Mouse (Mus musculus): ENCODE data around the gene Srcin1. TPM values are rescaled to one million over a fixed set of nuclear protein-coding genes. Genes with fewer than 3 reads are reported as not detected.
A peak's percentile ranks its signal among the peaks of the same experiment; 100 is the strongest.

The Srcin1 gene
- polyA plus RNA-seq, 1 experiment from 2014 or later = 0.64 TPM

- Histone ChIP-seq H3K9ac (replicated peaks; ENCODE audit: low read depth, low read length) (no peak overlapping the region), H3K36me3 (ENCODE audit: control insufficient read depth, insufficient read depth, low read length) (peaks cover 73% of the 10 kb centered on the region), H3K27ac (ENCODE audit: low read length) (no peak overlapping the region), H3K4me3 (ENCODE audit: low read depth, low read length) (no peak overlapping the region), H3K27me3 (ENCODE audit: control insufficient read depth, insufficient read depth, low read length) (no peaks in the 10 kb centered on the region), H3K4me2 (replicated peaks; ENCODE audit: low read depth, low read length) (no peak overlapping the region), H3K4me1 (ENCODE audit: control insufficient read depth, insufficient read depth, low read length) (no peaks in the 10 kb centered on the region), H3K9me3 (ENCODE audit: control insufficient read depth, low read depth, low read length) (no peaks in the 10 kb centered on the region)
- no peak for ATAC-seq (ENCODE audit: insufficient number of reproducible peaks, insufficient read depth, low FRiP score, low read depth)
- 90% methylated on average over 6 of the region's 6 CpGs for WGBS
Observed at GRCm38 (mm10) chr11:97462538-97462937, 113.4 kb downstream of the Srcin1 start.

GRCm38 (mm10) chr11:97461307-97461820 lies 114.6 kb downstream of the Srcin1 start:
- H3K27ac ChIP-seq (ENCODE audit: low read length) = no peak overlapping the region
- WGBS = 87% methylated on average over 3 of the region's 3 CpGs
- no peaks in the 10 kb centered on the region for H3K4me1 ChIP-seq (ENCODE audit: control insufficient read depth, insufficient read depth, low read length)
- H3K4me2 ChIP-seq (replicated peaks; ENCODE audit: low read depth, low read length) = no peak overlapping the region
- H3K4me3 ChIP-seq (ENCODE audit: low read depth, low read length) = no peak overlapping the region
- H3K9me3 ChIP-seq (ENCODE audit: control insufficient read depth, low read depth, low read length) = no peaks in the 10 kb centered on the region
- peak; percentile 25; the same call in 1 of the 2 replicates for ATAC-seq (ENCODE audit: insufficient number of reproducible peaks, insufficient read depth, low FRiP score, low read depth)
- no peak overlapping the region for H3K9ac ChIP-seq (replicated peaks; ENCODE audit: low read depth, low read length)
- H3K36me3 ChIP-seq (ENCODE audit: control insufficient read depth, insufficient read depth, low read length) = peaks cover 75% of the 10 kb centered on the region
- no peaks in the 10 kb centered on the region for H3K27me3 ChIP-seq (ENCODE audit: control insufficient read depth, insufficient read depth, low read length)

Other genes starting within 250 kb of the Srcin1 start
- gene Gpr179, start 224.1 kb downstream of the Srcin1 start, polyA plus RNA-seq (2014; fragmentation: Nextera tagmentation; extraction: Ambion mirVana) = 0.16 and 0.24 TPM in 2 replicates
- gene Socs7, start 213.6 kb downstream of the Srcin1 start, polyA plus RNA-seq (2014; fragmentation: Nextera tagmentation; extraction: Ambion mirVana) = 2.8 and 3.0 TPM in 2 replicates
- 6.4 and 6.5 TPM in 2 replicates for gene Arhgap23, start 160.7 kb downstream of the Srcin1 start, polyA plus RNA-seq (2014; fragmentation: Nextera tagmentation; extraction: Ambion mirVana)
- gene 4933428G20Rik, start 75.8 kb downstream of the Srcin1 start, polyA plus RNA-seq (2014; fragmentation: Nextera tagmentation; extraction: Ambion mirVana) = 0.35 TPM in 1 of 2 replicates, not detected in the other
- 2.7 and 3.6 TPM in 2 replicates for gene Epop, start 53.5 kb upstream of the Srcin1 start, polyA plus RNA-seq (2014; fragmentation: Nextera tagmentation; extraction: Ambion mirVana)
- gene Mllt6, start 87.2 kb upstream of the Srcin1 start, polyA plus RNA-seq (2014; fragmentation: Nextera tagmentation; extraction: Ambion mirVana) = 4.3 and 4.5 TPM in 2 replicates
- 20.8 and 21.9 TPM in 2 replicates for gene Cisd3, start 109.6 kb upstream of the Srcin1 start, polyA plus RNA-seq (2014; fragmentation: Nextera tagmentation; extraction: Ambion mirVana)
- gene Pcgf2, start 124.3 kb upstream of the Srcin1 start, polyA plus RNA-seq (2014; fragmentation: Nextera tagmentation; extraction: Ambion mirVana) = 18.2 and 20.6 TPM in 2 replicates
- 429 and 454 TPM in 2 replicates for gene Psmb3, start 127.2 kb upstream of the Srcin1 start, polyA plus RNA-seq (2014; fragmentation: Nextera tagmentation; extraction: Ambion mirVana)
- gene Pip4k2b, start 168.5 kb upstream of the Srcin1 start, polyA plus RNA-seq (2014; fragmentation: Nextera tagmentation; extraction: Ambion mirVana) = 1.9 and 2.5 TPM in 2 replicates
- gene Cwc25, start 190.4 kb upstream of the Srcin1 start, polyA plus RNA-seq (2014; fragmentation: Nextera tagmentation; extraction: Ambion mirVana) = 14.2 and 16.8 TPM in 2 replicates
- gene 1700001P01Rik, start 199.7 kb upstream of the Srcin1 start, polyA plus RNA-seq (2014; fragmentation: Nextera tagmentation; extraction: Ambion mirVana) = 0.43 and 0.59 TPM in 2 replicates
- gene Rpl23, start 206.3 kb upstream of the Srcin1 start, polyA plus RNA-seq (2014; fragmentation: Nextera tagmentation; extraction: Ambion mirVana) = 774 and 780 TPM in 2 replicates
- 73.2 and 82.0 TPM in 2 replicates for gene Lasp1, start 222.8 kb upstream of the Srcin1 start, polyA plus RNA-seq (2014; fragmentation: Nextera tagmentation; extraction: Ambion mirVana)